Mouse (Mus musculus) cerebellum, postnatal 14 days (tissue): ENCODE data around the gene Rgs10.

ENCODE experiments used
- DNase-seq, 2 experiments: peaks; one replicate each; pipeline ENCODE4 v3.0.0; 2021; ENCODE audit warnings: mixed read lengths in 2 of 2

Rgs10 gene

GRCm38 (mm10) chr7:128417930-128418779 is at the start of gene Rgs10:
Rgs10 (minus strand) TSS chr7:128418758.
- peak; percentile 51 to 63 for DNase-seq

GRCm38 (mm10) chr7:128462406-128462805 is 43.8 kb upstream of the Rgs10 start:
- peak; percentile 10 to 19 for DNase-seq

GRCm38 (mm10) chr7:128461285-128462215 is 43.0 kb upstream of the Rgs10 start, which contains the start of gene Tial1:
Tial1 (minus strand) TSS chr7:128461717.
- peak; percentile 98 for DNase-seq

- DNase-seq, result peak in 1 of 2 experiments; percentile 60
Observed at GRCm38 (mm10) chr7:128460865-128461228, 42.3 kb upstream of the Rgs10 start.

GRCm38 (mm10) chr7:128460131-128460864 is 41.7 kb upstream of the Rgs10 start:
- peak in 1 of 2 experiments; percentile 50 for DNase-seq

- DNase-seq, result no peak
Observed at GRCm38 (mm10) chr7:128459791-128460130, 41.2 kb upstream of the Rgs10 start.

GRCm38 (mm10) chr7:128458011-128458410 is 39.5 kb upstream of the Rgs10 start:
- no peak for DNase-seq

GRCm38 (mm10) chr7:128452731-128453130 is 34.2 kb upstream of the Rgs10 start:
- no peak for DNase-seq

- DNase-seq, result no peak
Observed at GRCm38 (mm10) chr7:128440584-128440983, 22.0 kb upstream of the Rgs10 start.

- no peak for DNase-seq
Observed at GRCm38 (mm10) chr7:128439251-128439650, 20.7 kb upstream of the Rgs10 start.

- DNase-seq, result no peak
Observed at GRCm38 (mm10) chr7:128438131-128438530, 19.6 kb upstream of the Rgs10 start.

- no peak for DNase-seq
Observed at GRCm38 (mm10) chr7:128433213-128433612, 14.7 kb upstream of the Rgs10 start.

- DNase-seq, result no peak
Observed at GRCm38 (mm10) chr7:128432574-128432973, 14.0 kb upstream of the Rgs10 start.

- no peak for DNase-seq
Observed at GRCm38 (mm10) chr7:128422491-128422890, 3.9 kb upstream of the Rgs10 start.

GRCm38 (mm10) chr7:128421701-128422100 is 3.1 kb upstream of the Rgs10 start:
- no peak for DNase-seq

- no peak for DNase-seq
Observed at GRCm38 (mm10) chr7:128419690-128420089, 1.1 kb upstream of the Rgs10 start.

- DNase-seq, result peak in 1 of 2 experiments; percentile 12
Observed at GRCm38 (mm10) chr7:128417226-128417929, 1.2 kb downstream of the Rgs10 start.

GRCm38 (mm10) chr7:128416664-128417063 is 1.9 kb downstream of the Rgs10 start:
- DNase-seq, result no peak

GRCm38 (mm10) chr7:128414433-128414832 is 4.1 kb downstream of the Rgs10 start:
- DNase-seq, result no peak

GRCm38 (mm10) chr7:128412071-128412833 is 6.3 kb downstream of the Rgs10 start:
- no peak for DNase-seq

GRCm38 (mm10) chr7:128410708-128411413 is 7.7 kb downstream of the Rgs10 start:
- no peak for DNase-seq
